Comparison of ENCODE assay signal across 8 mouse cellular contexts in genomic region chr3:96220131-96220764, GRCm38 (mm10). TPM values are rescaled to one million over a fixed set of nuclear protein-coding genes. Genes with fewer than 3 reads are reported as not detected.
DNase-seq lines count a peak whose midpoint lies in the region; ATAC-seq and TF ChIP-seq lines count a peak whose summit lies in the region.
"Not testable (repeated sequence)": the region's sequence is repeated elsewhere in the genome, so short reads cannot be mapped to it uniquely, and the experiment has no call there.

No protein-coding gene starts in this region.

- under 1% methylated on average over 21 of the region's 47 CpGs for WGBS in hindbrain, embryonic 16.5 days
- 1% methylated on average over 24 of the region's 47 CpGs for WGBS in limb, embryonic 14.5 days

- H3K27me3 ChIP-seq in hindbrain, embryonic 16.5 days (replicated peaks; ENCODE audit: control insufficient read depth, insufficient read depth, low read length); limb, embryonic 14.5 days (ENCODE audit: control insufficient read depth, insufficient read depth, low read length): not testable (repeated sequence)

- peak; percentile 7 for ATAC-seq in hindbrain, embryonic 16.5 days
- ATAC-seq in limb, embryonic 14.5 days (ENCODE audit: low FRiP score, low read depth): peak; percentile 5; the same call in 1 of the 2 replicates
- ATAC-seq in megakaryocyte progenitor cell, adult 5-6 weeks (replicated peaks; ENCODE audit: poor library complexity): peak; percentile 24

- peak overlapping the region; percentile 60 for H3K4me3 ChIP-seq in hindbrain, embryonic 16.5 days (ENCODE audit: low read length)
- H3K4me3 ChIP-seq in limb, embryonic 14.5 days (replicated peaks; ENCODE audit: low read length): peak overlapping the region; percentile 62

- TF ChIP-seq POLR2A in limb, embryonic 14.5 days (IDR thresholded peaks at IDR 0.05; ENCODE audit: borderline replicate concordance, extremely low read depth, insufficient read depth, insufficient read length): peak; percentile 4; the same call in 1 of the 2 replicates

- H3K27ac ChIP-seq in hindbrain, embryonic 16.5 days (ENCODE audit: low read depth, low read length): peak overlapping the region; percentile 95
- H3K27ac ChIP-seq in limb, embryonic 14.5 days (replicated peaks; ENCODE audit: low read depth, low read length): peak overlapping the region; percentile 98

- not testable (repeated sequence) for H3K36me3 ChIP-seq in hindbrain, embryonic 16.5 days (ENCODE audit: control insufficient read depth, insufficient read depth, low read length); limb, embryonic 14.5 days (ENCODE audit: control insufficient read depth, insufficient read depth, low read length)

- peaks cover 21% of the 10 kb centered on the region for H3K4me1 ChIP-seq in hindbrain, embryonic 16.5 days (ENCODE audit: control insufficient read depth, insufficient read depth, low read depth, low read length)
- peaks cover 15% of the 10 kb centered on the region for H3K4me1 ChIP-seq in limb, embryonic 14.5 days (ENCODE audit: control insufficient read depth, insufficient read depth, low read length)

- peak overlapping the region; percentile 77 for H3K9ac ChIP-seq in hindbrain, embryonic 16.5 days (ENCODE audit: low read depth, low read length)
- H3K9ac ChIP-seq in limb, embryonic 14.5 days (ENCODE audit: low read depth, low read length, severe bottlenecking): peak overlapping the region; percentile 84

- peak overlapping the region; percentile 77 for H3K4me2 ChIP-seq in hindbrain, embryonic 16.5 days (ENCODE audit: low read length)
- peak overlapping the region; percentile 83 for H3K4me2 ChIP-seq in limb, embryonic 14.5 days (replicated peaks; ENCODE audit: low read depth, low read length, severe bottlenecking)

- peak; percentile 48 for DNase-seq in Muller cell, postnatal 12 days (ENCODE audit: inconsistent ontology term)
- peak; percentile 57 for DNase-seq in embryo, embryonic 11 days
- DNase-seq in forelimb bud, embryonic 11.5 days (ENCODE audit: low read depth, low spot score): peak; percentile 73
- DNase-seq in limb, embryonic 14.5 days (ENCODE audit: low spot score): peak; percentile 14
- peak; percentile 35 for DNase-seq in ovary, postnatal 14 days (ENCODE audit: low spot score)
- DNase-seq in yolk sac, embryonic 10.5 days (ENCODE audit: low spot score): peak; percentile 60

- H3K9me3 ChIP-seq in hindbrain, embryonic 16.5 days (ENCODE audit: control insufficient read depth, low read length); limb, embryonic 14.5 days (ENCODE audit: control insufficient read depth, low read length): not testable (repeated sequence)

RNA-seq across cellular contexts. Expression of gene Hist2h2ac, which starts 0.4 kb away (rescaled TPM):
- 1.3 TPM in 1 of 2 replicates, not detected in the other for polyA plus RNA-seq in hindbrain, embryonic 16.5 days (2015; fragmentation: Nextera tagmentation; extraction: Ambion mirVana)
- 11.8 and 14.2 TPM in 2 replicates for polyA plus RNA-seq in limb, embryonic 14.5 days (2012; rRNA removed)
- 7.0 and 8.9 TPM in 2 replicates for polyA plus RNA-seq in limb, embryonic 14.5 days (2014; fragmentation: Nextera tagmentation; extraction: Ambion mirVana)
- total RNA-seq in megakaryocyte progenitor cell, adult 5-6 weeks (2015): 42.3 and 43.4 TPM in 2 replicates
- 3,711 and 3,907 TPM in 2 replicates for total RNA-seq in megakaryocyte progenitor cell, adult 5-6 weeks (2017)

RNA-seq across cellular contexts. Expression of gene Hist2h2ab, which starts 0.6 kb away (rescaled TPM):
- polyA plus RNA-seq in hindbrain, embryonic 16.5 days (2015; fragmentation: Nextera tagmentation; extraction: Ambion mirVana): not detected in 2 replicates
- polyA plus RNA-seq in limb, embryonic 14.5 days (2012; rRNA removed): 1.7 and 2.7 TPM in 2 replicates
- 0.99 and 1.3 TPM in 2 replicates for polyA plus RNA-seq in limb, embryonic 14.5 days (2014; fragmentation: Nextera tagmentation; extraction: Ambion mirVana)
- total RNA-seq in megakaryocyte progenitor cell, adult 5-6 weeks (2015): 5.7 and 9.1 TPM in 2 replicates
- total RNA-seq in megakaryocyte progenitor cell, adult 5-6 weeks (2017): 113 and 300 TPM in 2 replicates

RNA-seq across cellular contexts. Expression of gene Hist2h2be, which starts 0.7 kb away (rescaled TPM):
- 4.9 and 5.5 TPM in 2 replicates for polyA plus RNA-seq in hindbrain, embryonic 16.5 days (2015; fragmentation: Nextera tagmentation; extraction: Ambion mirVana)
- 8.5 TPM in 2 replicates for polyA plus RNA-seq in limb, embryonic 14.5 days (2012; rRNA removed)
- 5.2 and 7.5 TPM in 2 replicates for polyA plus RNA-seq in limb, embryonic 14.5 days (2014; fragmentation: Nextera tagmentation; extraction: Ambion mirVana)
- total RNA-seq in megakaryocyte progenitor cell, adult 5-6 weeks (2015): 5.4 and 5.9 TPM in 2 replicates
- total RNA-seq in megakaryocyte progenitor cell, adult 5-6 weeks (2017): 6.6 and 8.0 TPM in 2 replicates

RNA-seq across cellular contexts. Expression of gene Bola1, which starts 0.7 kb away (rescaled TPM):
- 52.7 and 57.2 TPM in 2 replicates for polyA plus RNA-seq in hindbrain, embryonic 16.5 days (2015; fragmentation: Nextera tagmentation; extraction: Ambion mirVana)
- 38.8 and 43.9 TPM in 2 replicates for polyA plus RNA-seq in limb, embryonic 14.5 days (2012; rRNA removed)
- polyA plus RNA-seq in limb, embryonic 14.5 days (2014; fragmentation: Nextera tagmentation; extraction: Ambion mirVana): 47.7 and 60.2 TPM in 2 replicates
- total RNA-seq in megakaryocyte progenitor cell, adult 5-6 weeks (2015): 29.1 and 34.3 TPM in 2 replicates
- 42.9 and 50.4 TPM in 2 replicates for total RNA-seq in megakaryocyte progenitor cell, adult 5-6 weeks (2017)

RNA-seq across cellular contexts. Expression of gene Hist2h3c2, which starts 18.7 kb away (rescaled TPM):
- polyA plus RNA-seq in hindbrain, embryonic 16.5 days (2015; fragmentation: Nextera tagmentation; extraction: Ambion mirVana): 0.70 and 1.1 TPM in 2 replicates
- 74.4 and 95.3 TPM in 2 replicates for polyA plus RNA-seq in limb, embryonic 14.5 days (2012; rRNA removed)
- polyA plus RNA-seq in limb, embryonic 14.5 days (2014; fragmentation: Nextera tagmentation; extraction: Ambion mirVana): 8.0 and 9.3 TPM in 2 replicates
- 259 and 308 TPM in 2 replicates for total RNA-seq in megakaryocyte progenitor cell, adult 5-6 weeks (2015)
- 127 and 135 TPM in 2 replicates for total RNA-seq in megakaryocyte progenitor cell, adult 5-6 weeks (2017)

Comparison
In these comparisons a context has a peak if more than half of its experiments do, and no peak if none do; other contexts are left out.
1. Peak in every context shown above with its lines: DNase-seq, ATAC-seq, H3K4me3 ChIP-seq and H3K27ac ChIP-seq.
2. DNase-seq: peak in every context shown above with its lines; median percentile 73 in forelimb bud, embryonic 11.5 days; 60 in yolk sac, embryonic 10.5 days; 57 in embryo, embryonic 11 days; 48 in Muller cell, postnatal 12 days; 35 in ovary, postnatal 14 days; 14 in limb, embryonic 14.5 days.